Mouse (Mus musculus) heart, embryonic 16.5 days (tissue): ENCODE data around the gene Card19. TPM values are rescaled to one million over a fixed set of nuclear protein-coding genes. Genes with fewer than 3 reads are reported as not detected.

ENCODE experiments used
- ATAC-seq: fragments of 200-750 bp; cut with Nextera tagmentation; replicated peaks from 2 replicates; pipeline ENCODE4 v1.8.0; 2017; ENCODE audit warnings: moderate number of reproducible peaks; ENCODE audit not compliant: insufficient read depth, low FRiP score; ENCODE audit errors: extremely low read depth
- H3K27ac ChIP-seq: fragments of 300-500 bp; sonication (generic); 2 replicates; pipeline ENCODE4 v1.5.1; 2014; ENCODE audit warnings: mild to moderate bottlenecking, low read length, control low read depth, moderate library complexity
- H3K27me3 ChIP-seq: fragments of 300-500 bp; sonication (generic); 2 replicates; pipeline ENCODE4 v1.6.1; 2014; ENCODE audit warnings: low read length, mixed read lengths; ENCODE audit not compliant: control insufficient read depth, insufficient read depth
- H3K36me3 ChIP-seq: fragments of 300-500 bp; sonication (generic); 2 replicates; pipeline ENCODE4 v1.6.1; 2014; ENCODE audit not compliant: control insufficient read depth, insufficient read depth
- H3K4me1 ChIP-seq: fragments of 300-500 bp; sonication (generic); 2 replicates; pipeline ENCODE4 v1.6.1; 2014; ENCODE audit warnings: low read length, mixed read lengths; ENCODE audit not compliant: control insufficient read depth, insufficient read depth
- H3K4me2 ChIP-seq: fragments of 300-500 bp; sonication (generic); 2 replicates; pipeline ENCODE4 v1.6.1; 2014; ENCODE audit warnings: low read depth, mild to moderate bottlenecking, control low read depth, low read length
- H3K4me3 ChIP-seq: fragments of 300-500 bp; sonication (generic); 2 replicates; pipeline ENCODE4 v1.5.1; 2014; ENCODE audit warnings: mild to moderate bottlenecking, control low read depth, low read length
- H3K9ac ChIP-seq: fragments of 300-500 bp; sonication (generic); 2 replicates; pipeline ENCODE4 v1.6.1; 2014; ENCODE audit warnings: low read length, control low read depth
- H3K9me3 ChIP-seq: fragments of 300-500 bp; sonication (generic); replicated peaks from 2 replicates; pipeline ENCODE4 v1.6.1; 2016; ENCODE audit warnings: low read length; ENCODE audit not compliant: control insufficient read depth
- WGBS: fragments of 180-500 bp; shearing (Covaris S2); extraction: QIAGEN DNeasy Blood & Tissue Kit; methylation state at CpG from one replicate; pipeline ENCODE4 v1.1.7; 2014; 5-methylcytosine and 5-hydroxymethylcytosine counted together
- polyA plus RNA-seq: library from polyadenylated mRNA; unstranded; fragments of >200 nt; fragmentation: Nextera tagmentation; extraction: Ambion mirVana; gene quantifications from 2 replicates; pipeline ENCODE4 v1.2.1, GENCODE M21; 2015

Card19 gene
- polyA plus RNA-seq, 1 experiment from 2014 or later, result 144 TPM

GRCm38 (mm10) chr13:49187288-49188218 lies 28.3 kb downstream of the Card19 start, which contains the start of gene Ninj1:
Ninj1 (plus strand) TSS chr13:49187485.
- peak within 1 kb of the TSS; percentile 89 for H3K4me3 ChIP-seq
- peak within 1 kb of the TSS; percentile 89 for H3K9ac ChIP-seq
- H3K27ac ChIP-seq, result peak within 1 kb of the TSS; percentile 91
- ATAC-seq, result peak; percentile 93
- no peaks in the 10 kb centered on the region; the same call in 1 of the 2 replicates for H3K9me3 ChIP-seq
- H3K4me1 ChIP-seq, result peaks cover 56% of the 10 kb centered on the region
- WGBS, result under 1% methylated on average over 76 of the region's 87 CpGs
- H3K4me2 ChIP-seq, result peak within 1 kb of the TSS; percentile 94
- no peaks in the 10 kb centered on the region for H3K27me3 ChIP-seq
- H3K36me3 ChIP-seq, result no peaks in the 10 kb centered on the region

GRCm38 (mm10) chr13:49186798-49187287 lies 29.0 kb downstream of the Card19 start:
- no peaks in the 10 kb centered on the region for H3K27me3 ChIP-seq
- H3K36me3 ChIP-seq, result no peaks in the 10 kb centered on the region
- H3K4me1 ChIP-seq, result peaks cover 50% of the 10 kb centered on the region
- WGBS, result 15% methylated on average over 11 of the region's 11 CpGs
- ATAC-seq, result 0 out of 2 replicates have a peak, but pooled peaks have one; percentile 0
- peak overlapping the region; percentile 94 for H3K4me2 ChIP-seq
- no peaks in the 10 kb centered on the region; the same call in 1 of the 2 replicates for H3K9me3 ChIP-seq
- H3K27ac ChIP-seq, result peak overlapping the region; percentile 87
- peak overlapping the region; percentile 89 for H3K4me3 ChIP-seq
- peak overlapping the region; percentile 78 for H3K9ac ChIP-seq

- Histone ChIP-seq H3K36me3 (no peaks in the 10 kb centered on the region), H3K27me3 (no peaks in the 10 kb centered on the region), H3K9me3 (no peaks in the 10 kb centered on the region; the same call in 1 of the 2 replicates), H3K27ac (no peak overlapping the region), H3K4me2 (no peak overlapping the region), H3K9ac (no peak overlapping the region), H3K4me3 (no peak overlapping the region), H3K4me1 (peaks cover 32% of the 10 kb centered on the region)
- 33% methylated on average over 5 of the region's 5 CpGs for WGBS
- ATAC-seq, result no peak
These were observed 32.2 kb downstream of the Card19 start for GRCm38 (mm10) chr13:49183646-49184045.

GRCm38 (mm10) chr13:49183161-49183560 lies 32.7 kb downstream of the Card19 start:
- H3K27ac ChIP-seq, result no peak overlapping the region
- H3K36me3 ChIP-seq, result no peaks in the 10 kb centered on the region
- no peak overlapping the region for H3K9ac ChIP-seq
- no peaks in the 10 kb centered on the region for H3K27me3 ChIP-seq
- no peak for ATAC-seq
- H3K4me1 ChIP-seq, result peaks cover 32% of the 10 kb centered on the region
- no peak overlapping the region for H3K4me2 ChIP-seq
- no peak overlapping the region for H3K4me3 ChIP-seq
- H3K9me3 ChIP-seq, result no peaks in the 10 kb centered on the region; the same call in 1 of the 2 replicates
- 39% methylated on average over 5 of the region's 5 CpGs for WGBS

GRCm38 (mm10) chr13:49181411-49181984 lies 34.3 kb downstream of the Card19 start:
- Histone ChIP-seq H3K4me1 (peaks cover 26% of the 10 kb centered on the region), H3K27ac (no peak overlapping the region), H3K9me3 (no peaks in the 10 kb centered on the region; the same call in 1 of the 2 replicates), H3K9ac (no peak overlapping the region), H3K36me3 (no peaks in the 10 kb centered on the region), H3K4me3 (no peak overlapping the region), H3K4me2 (no peak overlapping the region), H3K27me3 (no peaks in the 10 kb centered on the region)
- WGBS, result 80% methylated on average over 3 of the region's 3 CpGs
- ATAC-seq, result no peak

- WGBS, result 56% methylated on average over 1 of the region's 1 CpGs
- H3K9ac ChIP-seq, result no peak overlapping the region
- H3K9me3 ChIP-seq, result no peaks in the 10 kb centered on the region; the same call in 1 of the 2 replicates
- ATAC-seq, result no peak
- H3K4me1 ChIP-seq, result peaks cover 25% of the 10 kb centered on the region
- no peak overlapping the region for H3K4me2 ChIP-seq
- no peak overlapping the region for H3K27ac ChIP-seq
- H3K4me3 ChIP-seq, result no peak overlapping the region
- no peaks in the 10 kb centered on the region for H3K36me3 ChIP-seq
- no peaks in the 10 kb centered on the region for H3K27me3 ChIP-seq
These were observed 35.1 kb downstream of the Card19 start for GRCm38 (mm10) chr13:49180691-49181090.

GRCm38 (mm10) chr13:49180274-49180673 lies 35.6 kb downstream of the Card19 start:
- Histone ChIP-seq H3K36me3 (no peaks in the 10 kb centered on the region), H3K4me2 (no peak overlapping the region), H3K4me3 (no peak overlapping the region), H3K9ac (no peak overlapping the region), H3K27me3 (no peaks in the 10 kb centered on the region), H3K27ac (no peak overlapping the region), H3K4me1 (peaks cover 25% of the 10 kb centered on the region), H3K9me3 (no peaks in the 10 kb centered on the region; the same call in 1 of the 2 replicates)
- no peak for ATAC-seq
- 86% methylated on average over 5 of the region's 5 CpGs for WGBS

- ATAC-seq, result peak; percentile 92
- H3K9me3 ChIP-seq, result no peaks in the 10 kb centered on the region; the same call in 1 of the 2 replicates
- H3K4me1 ChIP-seq, result peaks cover 25% of the 10 kb centered on the region
- H3K4me2 ChIP-seq, result peak overlapping the region; percentile 38; the same call in 1 of the 2 replicates
- 0 out of 2 replicates have a peak overlapping the region, but pooled peaks have one; percentile 3 for H3K9ac ChIP-seq
- H3K4me3 ChIP-seq, result no peak overlapping the region
- no peaks in the 10 kb centered on the region for H3K36me3 ChIP-seq
- peak overlapping the region; percentile 91 for H3K27ac ChIP-seq
- H3K27me3 ChIP-seq, result no peaks in the 10 kb centered on the region
- 45% methylated on average over 19 of the region's 19 CpGs for WGBS
These were observed 36.8 kb downstream of the Card19 start for GRCm38 (mm10) chr13:49178839-49179585.
